Mouse (Mus musculus) induced T-regulatory cell, adult 2 months (primary cell): ENCODE results near the gene Bcl7c.
"Not testable (repeated sequence)": the region's sequence is repeated elsewhere in the genome, so short reads cannot be mapped to it uniquely, and the experiment has no call there.

ENCODE experiments used
- DNase-seq: peaks from one replicate; pipeline ENCODE4 v3.0.0-alpha.2; 2012; ENCODE audit warnings: low read depth

The Bcl7c gene

DNA sequence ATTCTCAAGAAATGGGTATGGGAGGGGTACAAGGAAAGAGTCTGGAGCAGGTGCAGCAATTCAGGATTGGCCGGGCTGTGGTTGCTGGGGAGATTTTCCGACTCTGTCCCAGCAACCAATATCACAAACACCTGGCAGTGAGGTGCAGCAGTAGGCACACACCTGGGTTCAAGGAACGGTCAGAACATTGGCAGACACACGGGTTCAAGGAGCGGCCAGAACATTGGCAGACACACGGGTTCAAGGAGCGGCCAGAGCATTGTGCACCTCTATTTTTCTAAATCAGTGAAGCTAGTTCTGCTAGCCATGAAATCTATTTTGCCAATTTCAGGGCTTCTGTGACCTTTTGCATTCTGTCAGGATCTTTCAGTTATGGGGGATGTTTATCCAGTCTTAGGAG, 61.2 kb downstream of the Bcl7c start:
- not testable (repeated sequence) for DNase-seq

DNA sequence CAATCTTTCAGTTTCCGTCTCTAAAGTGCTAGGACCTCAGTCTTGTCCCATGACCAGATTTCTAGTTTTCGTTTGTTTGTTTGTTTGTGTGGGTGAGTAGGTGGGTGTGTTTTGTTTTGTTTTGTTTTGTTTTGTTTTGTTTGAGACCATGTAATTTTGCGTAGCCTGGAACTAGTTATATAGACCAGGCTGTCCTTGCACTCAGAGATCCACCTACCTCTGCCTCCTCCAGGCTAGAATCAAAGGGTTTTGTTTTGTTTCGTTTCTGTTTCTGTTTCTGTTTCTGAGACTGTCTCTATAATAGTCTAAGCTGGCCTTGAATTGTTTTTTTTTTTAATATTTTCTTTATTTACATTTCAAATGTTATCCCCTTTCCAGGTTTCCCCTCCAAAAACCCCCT, 62.4 kb downstream of the Bcl7c start:
- peak; percentile 72 for DNase-seq

- DNase-seq: no peak
Observed at GRCm38 (mm10) chr7:127642254-127642653, 66.5 kb downstream of the Bcl7c start.

DNA sequence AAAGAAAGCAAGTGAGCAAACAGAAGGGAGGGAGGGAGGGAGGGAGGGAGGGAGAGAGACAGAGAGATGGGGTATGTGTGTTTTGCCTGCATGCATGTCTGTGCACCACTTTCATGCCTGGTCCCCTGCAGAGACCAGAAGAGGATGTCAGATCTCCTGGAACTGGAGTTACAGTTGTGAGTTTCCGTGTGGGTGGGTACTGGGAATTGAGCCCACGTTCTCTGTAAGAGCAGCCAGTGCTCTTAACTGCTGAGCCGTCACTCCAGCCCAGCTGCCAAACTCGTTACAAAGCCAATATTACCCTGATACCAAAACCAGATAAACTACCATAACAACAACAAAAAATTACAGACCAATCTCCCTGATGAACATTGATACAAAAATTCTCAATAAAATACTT, 67.5 kb downstream of the Bcl7c start:
- peak; percentile 27 for DNase-seq

DNA sequence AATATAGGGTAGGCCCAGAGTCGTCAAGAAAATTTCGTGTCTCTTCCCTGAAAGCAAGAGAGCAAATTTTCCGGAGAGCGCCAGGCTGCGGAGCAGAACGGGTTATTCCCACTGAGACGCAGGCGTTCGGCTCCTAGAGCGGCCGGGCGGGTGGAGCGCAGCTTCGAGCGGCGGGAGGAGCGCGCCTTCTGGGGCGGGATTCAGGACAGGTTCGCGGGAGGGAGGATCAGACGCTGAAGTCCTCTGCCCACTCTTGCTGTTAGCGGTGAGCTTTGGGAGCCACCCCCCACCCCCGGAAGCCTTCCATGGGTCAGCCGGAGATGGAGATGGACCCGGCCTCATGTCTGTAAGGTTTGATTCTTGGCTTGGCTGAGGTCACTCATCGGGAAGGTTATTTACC, 71.8 kb downstream of the Bcl7c start:
- DNase-seq: no peak

GRCm38 (mm10) chr7:127631416-127631815, 77.3 kb downstream of the Bcl7c start:
- DNase-seq: no peak

- DNase-seq: peak; percentile 63
Observed at GRCm38 (mm10) chr7:127628646-127629045, 80.1 kb downstream of the Bcl7c start.

- DNase-seq: no peak
Observed at GRCm38 (mm10) chr7:127626471-127626870, 82.3 kb downstream of the Bcl7c start.

GRCm38 (mm10) chr7:127626039-127626438, 82.7 kb downstream of the Bcl7c start:
- no peak for DNase-seq

DNA sequence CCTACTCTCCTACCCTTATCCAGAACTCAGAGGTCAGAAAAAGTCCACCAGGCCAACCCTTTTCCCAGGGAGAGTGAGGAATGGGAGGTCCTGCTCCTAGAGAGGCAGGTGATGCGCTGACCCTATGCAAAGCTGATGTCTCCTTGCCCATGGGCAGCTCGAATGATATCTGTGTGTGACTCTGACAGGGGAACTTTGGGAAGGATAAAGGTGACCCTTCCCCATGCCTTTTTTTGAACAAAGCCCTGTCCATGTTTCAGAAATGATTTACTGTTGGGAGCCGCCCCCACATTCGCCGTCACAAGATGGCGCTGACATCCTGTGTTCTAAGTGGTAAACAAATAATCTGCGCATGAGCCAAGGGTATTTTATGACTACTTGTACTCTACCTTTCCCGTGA, 90.3 kb downstream of the Bcl7c start:
- DNase-seq: not testable (repeated sequence)

DNA sequence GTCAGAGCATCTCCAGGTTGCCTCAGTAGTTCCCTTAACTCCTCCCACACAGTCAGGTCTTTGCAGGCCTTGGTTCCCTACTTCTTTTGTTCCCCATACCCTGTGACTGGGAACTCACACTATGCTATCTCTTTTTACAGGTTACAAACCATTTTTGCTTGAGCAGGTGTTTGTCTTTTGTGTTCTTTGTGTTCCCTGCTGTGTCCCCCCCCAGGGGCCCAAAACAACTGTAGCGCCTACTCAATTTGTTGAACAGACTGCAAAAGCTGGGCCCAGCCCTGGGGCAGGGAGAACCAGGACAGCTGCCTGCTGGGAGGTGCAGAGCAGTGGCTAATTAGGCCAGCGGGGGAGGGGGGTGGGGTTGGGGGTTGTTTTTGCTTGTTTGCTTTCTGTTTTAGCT, 90.8 kb downstream of the Bcl7c start:
- no peak for DNase-seq

DNA sequence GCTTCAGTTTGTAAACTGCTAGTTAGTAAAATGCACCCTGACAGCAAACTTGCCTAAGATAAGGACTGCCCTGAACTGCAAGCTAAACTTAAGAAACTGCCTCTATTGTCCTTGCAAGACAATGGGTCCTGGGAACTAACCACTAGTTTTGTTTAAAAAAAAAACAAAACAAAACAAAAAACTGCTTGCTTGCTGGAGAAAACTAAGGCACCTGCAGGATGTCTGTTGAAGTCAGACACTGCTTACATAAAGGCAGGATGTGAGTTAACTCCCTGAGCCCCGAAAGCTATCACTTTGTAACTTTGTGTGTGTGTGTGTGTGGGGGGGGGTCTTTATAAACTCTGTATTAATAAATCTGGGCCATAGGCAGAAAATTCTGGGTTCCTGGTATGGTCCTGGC, 91.9 kb downstream of the Bcl7c start:
- no peak for DNase-seq

- DNase-seq: no peak
Observed at GRCm38 (mm10) chr7:127616336-127616735, 92.4 kb downstream of the Bcl7c start.

DNA sequence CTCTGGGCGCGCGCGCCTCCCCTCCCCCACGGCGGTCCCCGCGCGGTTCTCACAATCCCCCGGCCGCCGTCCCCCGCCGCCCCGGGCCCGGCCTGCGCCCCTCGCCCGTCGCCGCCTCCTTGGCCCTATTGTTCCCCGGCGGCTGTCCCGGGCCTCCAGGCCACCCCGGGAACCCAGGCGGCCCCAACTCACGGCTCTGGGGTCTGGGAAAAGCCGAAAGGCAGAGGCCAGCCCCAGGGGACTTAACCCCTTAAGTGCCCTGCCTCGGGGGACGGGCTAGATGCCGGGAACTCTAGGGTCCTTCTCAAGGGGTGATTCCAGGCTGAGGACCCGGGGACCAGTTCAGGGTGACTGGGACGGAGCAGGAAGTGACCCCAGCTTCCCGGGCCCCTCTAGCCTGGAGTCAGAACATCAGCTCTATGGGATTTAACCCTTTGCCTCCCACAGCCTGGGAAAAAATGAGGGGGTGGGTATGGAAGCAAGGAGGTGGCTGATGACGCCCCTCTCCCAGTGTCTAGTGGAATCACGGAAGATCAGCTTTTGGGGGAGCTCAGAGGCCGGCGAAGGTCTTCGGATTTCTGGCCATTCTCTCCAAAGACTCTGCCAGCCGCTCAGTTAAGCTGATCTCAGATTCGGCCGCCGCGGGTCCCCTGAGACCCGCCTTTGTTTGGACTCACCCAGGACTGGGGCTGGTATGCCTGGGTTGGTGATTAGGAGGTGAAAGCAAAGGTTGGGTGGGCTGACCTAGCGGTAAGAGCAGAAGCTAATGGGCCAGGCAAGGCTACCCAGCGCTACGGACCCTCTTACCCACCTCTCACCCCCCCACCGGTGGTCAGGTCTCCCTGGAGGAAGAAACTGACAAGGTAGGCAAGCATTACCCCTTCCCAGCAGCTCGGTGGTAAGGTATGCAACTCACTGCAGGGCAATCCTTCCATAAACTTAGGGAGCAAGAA, 93.6 kb downstream of the Bcl7c start, which contains the start of gene Zfp629:
Gene Zfp629 (minus strand): TSS at position 907 of the 953 bp plus-strand sequence.
- DNase-seq: peak; percentile 37

DNA sequence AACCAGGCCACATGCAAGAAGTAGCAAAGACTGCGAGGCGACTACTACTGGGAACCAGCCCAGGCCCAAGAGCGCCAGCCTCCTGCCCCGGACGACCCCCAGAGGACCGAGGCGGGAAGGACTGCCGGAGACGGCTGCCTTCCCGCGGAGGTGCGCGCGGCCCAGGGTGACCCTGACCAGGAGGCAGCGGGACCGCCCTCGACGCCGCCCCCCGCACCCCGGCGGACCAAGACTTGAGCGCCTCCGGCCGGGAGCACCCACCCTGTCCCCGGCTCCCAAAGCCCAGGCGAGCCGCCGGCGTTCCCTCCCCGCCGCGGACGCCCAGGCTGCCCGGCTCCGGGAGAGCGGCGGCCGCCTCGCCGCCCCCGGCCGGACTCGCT, 94.2 kb downstream of the Bcl7c start:
- peak; percentile 33 for DNase-seq

- DNase-seq: no peak
Observed at GRCm38 (mm10) chr7:127614091-127614490, 94.6 kb downstream of the Bcl7c start.

- no peak for DNase-seq
Observed at GRCm38 (mm10) chr7:127613501-127613900, 95.2 kb downstream of the Bcl7c start.

DNA sequence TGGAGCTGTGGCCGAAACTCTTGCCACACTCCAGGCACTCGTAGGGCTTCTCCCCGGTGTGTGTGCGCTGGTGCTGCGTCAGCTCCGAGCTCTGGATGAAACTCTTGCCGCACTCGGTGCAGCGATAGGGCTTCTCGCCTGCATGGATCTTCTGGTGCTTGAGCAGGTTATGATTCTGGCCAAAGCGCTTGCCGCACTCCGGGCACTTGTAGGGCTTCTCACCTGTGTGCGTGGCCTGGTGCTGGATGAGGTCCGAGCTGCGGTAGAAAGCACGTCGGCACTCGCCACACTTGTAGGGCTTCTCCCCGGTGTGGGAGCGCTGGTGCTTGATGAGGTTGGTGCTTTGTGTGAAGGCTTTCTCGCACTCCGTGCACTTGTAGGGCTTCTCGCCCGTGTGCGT, 97.2 kb downstream of the Bcl7c start:
- no peak for DNase-seq
